Comparison of ENCODE assay signal across 13 mouse cellular contexts in genomic region chr15:96213541-96214312, GRCm38 (mm10).
"Had no signal": no experiment of that assay in that cellular context is flagged by ENCODE, and none has a peak within 500 bp of the region (broad histone marks: within the 10 kb centered on the region; RNA-seq: fewer than 3 reads in every experiment).

No protein-coding gene starts in this region.

- H3K4me2 ChIP-seq: liver, embryonic 13.5 days; midbrain, embryonic 12.5 days; midbrain, embryonic 15.5 days; neural tube, embryonic 12.5 days; neural tube, embryonic 15.5 days had no signal

- H3K4me3 ChIP-seq: layer of hippocampus, adult 2 months; liver, embryonic 13.5 days; midbrain, embryonic 12.5 days; midbrain, embryonic 15.5 days; neural tube, embryonic 12.5 days; neural tube, embryonic 15.5 days had no signal

- H3K9ac ChIP-seq: liver, embryonic 13.5 days; midbrain, embryonic 12.5 days; midbrain, embryonic 15.5 days; neural tube, embryonic 12.5 days; neural tube, embryonic 15.5 days had no signal

- DNase-seq: kidney, postnatal 25 days; layer of hippocampus, adult 9-11 months; liver, embryonic 13.5 days; lung, adult 2 months; lung, postnatal 14 days; lung, postnatal 4 days; thymus, postnatal 25 days had no signal

- H3K27ac ChIP-seq: kidney, postnatal 0 days; layer of hippocampus, adult 2 months; liver, embryonic 13.5 days; midbrain, embryonic 12.5 days; midbrain, embryonic 15.5 days; neural tube, embryonic 12.5 days; neural tube, embryonic 15.5 days had no signal

- H3K36me3 ChIP-seq: liver, embryonic 13.5 days; midbrain, embryonic 12.5 days; midbrain, embryonic 15.5 days; neural tube, embryonic 12.5 days; neural tube, embryonic 15.5 days had no signal

- H3K4me1 ChIP-seq: liver, embryonic 13.5 days; midbrain, embryonic 12.5 days; midbrain, embryonic 15.5 days; neural tube, embryonic 12.5 days; neural tube, embryonic 15.5 days had no signal

- ATAC-seq: midbrain, embryonic 15.5 days had no signal

- H3K9me3 ChIP-seq: liver, embryonic 13.5 days; midbrain, embryonic 12.5 days; midbrain, embryonic 15.5 days; neural tube, embryonic 12.5 days; neural tube, embryonic 15.5 days had no signal

- H3K27me3 ChIP-seq: liver, embryonic 13.5 days; midbrain, embryonic 12.5 days; midbrain, embryonic 15.5 days; neural tube, embryonic 12.5 days; neural tube, embryonic 15.5 days had no signal
